Mouse (Mus musculus) spleen, embryonic (tissue): ENCODE measurements around the gene Ptpn18.
"Not testable (repeated sequence)": the region's sequence is repeated elsewhere in the genome, so short reads cannot be mapped to it uniquely, and the experiment has no call there.

Source experiments
- CTCF ChIA-PET: fragments of 350-600 bp; sonication (Branson Sonifier 250); formaldehyde crosslinking; loops from one replicate; lab custom pipeline; 2022; lab: Charles Lee

The Ptpn18 gene

DNA sequence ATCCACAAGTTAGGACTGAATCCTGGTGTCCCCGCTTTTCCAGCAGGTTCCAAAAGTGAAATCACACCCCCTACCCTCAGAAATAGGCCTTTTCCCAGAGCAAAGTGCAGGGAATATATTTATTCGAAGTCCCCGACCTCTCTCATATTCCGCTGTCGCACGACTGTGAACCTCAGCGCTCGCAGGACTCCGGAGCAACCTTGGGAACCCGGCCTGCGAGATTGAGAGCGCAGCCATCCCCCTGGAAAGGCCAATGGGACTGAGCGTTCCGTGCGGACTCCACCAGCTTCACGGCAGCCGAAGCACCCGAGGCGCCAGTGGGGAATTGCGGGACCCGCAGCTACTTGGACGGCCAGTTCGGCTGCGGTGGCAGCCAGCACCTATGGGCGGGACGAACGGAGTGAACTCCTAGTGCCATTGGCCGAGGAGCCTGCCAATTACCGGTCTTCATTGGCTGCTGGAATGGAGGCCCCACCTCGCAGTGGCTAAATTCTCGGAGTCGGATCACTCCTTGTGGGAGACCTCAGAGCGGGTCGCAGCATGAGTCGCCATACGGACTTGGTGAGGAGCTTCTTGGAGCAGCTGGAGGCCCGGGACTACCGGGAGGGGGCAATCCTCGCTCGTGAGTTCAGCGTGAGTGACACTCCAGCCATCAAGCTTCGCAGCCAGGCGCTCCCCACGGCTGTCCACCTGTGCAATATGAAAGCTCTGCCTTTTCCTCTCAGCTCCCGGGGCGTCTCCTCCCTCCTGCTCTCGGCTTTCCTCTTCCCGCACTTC, at the start of gene Ptpn18:
Ptpn18 (plus strand) TSS at position 479 of the 777 bp plus-strand sequence.
- CTCF ChIA-PET: interaction anchor here (0.6 to 0.7 kb wide), 2 partner anchors 25 to 1314 kb away, joined by 4 to 14 read pairs; no protein-coding TSS in a partner anchor

DNA sequence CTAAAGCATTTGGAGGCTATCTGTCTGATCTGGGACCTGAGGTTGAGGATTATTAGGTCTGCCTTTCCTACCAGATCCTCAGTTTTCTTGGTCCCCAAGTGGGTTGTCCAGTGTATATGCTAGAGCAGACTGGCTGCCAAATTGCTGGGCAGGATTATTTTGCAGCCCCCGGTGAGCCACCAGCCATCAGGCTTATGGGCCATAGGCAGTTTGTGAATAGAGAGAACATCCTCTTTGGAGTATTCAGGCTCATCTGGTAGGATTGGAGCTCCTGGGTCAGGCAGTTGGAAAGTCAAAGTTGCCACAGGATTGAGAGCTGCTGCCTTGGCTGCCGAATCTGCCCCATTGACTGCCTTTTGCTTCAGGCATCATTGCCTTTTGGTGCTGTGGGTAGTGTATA, 31.1 kb upstream of the Ptpn18 start:
- CTCF ChIA-PET: no interaction called here

DNA sequence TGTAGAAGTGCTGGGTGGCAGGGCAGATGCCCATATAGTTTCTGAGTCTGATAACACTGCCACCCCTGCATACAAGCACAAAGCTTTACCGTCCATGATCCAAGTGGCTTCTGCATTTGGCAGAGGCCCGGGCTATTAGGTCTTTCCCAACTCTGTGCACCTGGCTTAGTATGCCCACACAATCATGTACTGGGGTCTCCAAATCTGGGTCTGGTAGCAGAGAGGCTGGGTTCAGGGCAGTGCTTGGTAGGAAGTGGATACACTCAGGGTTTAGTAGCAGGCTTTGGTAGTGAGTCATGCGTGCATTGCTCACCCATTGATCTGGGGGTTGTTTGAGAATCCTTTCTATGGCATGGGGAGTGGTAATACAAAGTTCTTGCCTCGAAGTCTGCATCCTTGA, 30.3 kb upstream of the Ptpn18 start:
- CTCF ChIA-PET: no interaction called here

DNA sequence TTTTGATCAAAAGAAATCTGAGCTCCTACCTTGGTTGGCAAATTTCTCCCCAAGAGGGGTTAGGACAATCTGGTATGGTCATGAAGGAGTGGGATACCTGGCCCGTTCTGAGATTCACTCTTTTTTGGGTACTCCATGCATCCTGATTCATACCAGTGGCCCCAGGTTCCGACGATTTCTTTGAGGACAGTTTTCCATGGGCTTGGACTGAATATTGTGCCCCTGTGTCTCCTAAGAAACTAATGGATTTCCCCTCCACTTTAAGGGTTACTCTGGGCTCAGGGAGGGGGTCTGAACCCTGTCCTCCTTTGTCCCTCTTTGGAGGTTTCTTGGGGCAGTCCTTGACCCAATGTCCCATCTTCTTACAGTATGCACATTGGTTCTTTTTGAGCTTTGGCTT, 28.6 kb upstream of the Ptpn18 start:
- CTCF ChIA-PET: no interaction called here

DNA sequence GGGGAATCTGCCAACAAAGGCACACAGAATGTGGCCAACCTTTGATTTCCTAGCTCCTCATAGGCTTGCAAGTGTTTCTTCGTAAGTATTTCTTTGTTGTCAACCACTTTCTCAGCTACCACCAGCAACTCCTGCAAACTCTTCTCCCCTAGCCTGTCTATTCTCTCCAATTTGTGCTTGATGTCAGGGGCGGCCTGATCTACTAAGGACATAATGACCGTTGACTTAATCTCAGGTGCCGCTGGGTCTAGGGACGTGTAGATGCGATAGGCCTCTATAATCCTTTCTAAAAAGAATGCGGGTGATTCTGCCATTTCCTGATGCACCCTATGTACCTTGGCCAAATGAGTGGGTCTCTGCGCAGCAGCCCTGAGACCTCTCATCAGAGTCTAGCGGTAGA, 28.1 kb upstream of the Ptpn18 start:
- CTCF ChIA-PET: no interaction called here

DNA sequence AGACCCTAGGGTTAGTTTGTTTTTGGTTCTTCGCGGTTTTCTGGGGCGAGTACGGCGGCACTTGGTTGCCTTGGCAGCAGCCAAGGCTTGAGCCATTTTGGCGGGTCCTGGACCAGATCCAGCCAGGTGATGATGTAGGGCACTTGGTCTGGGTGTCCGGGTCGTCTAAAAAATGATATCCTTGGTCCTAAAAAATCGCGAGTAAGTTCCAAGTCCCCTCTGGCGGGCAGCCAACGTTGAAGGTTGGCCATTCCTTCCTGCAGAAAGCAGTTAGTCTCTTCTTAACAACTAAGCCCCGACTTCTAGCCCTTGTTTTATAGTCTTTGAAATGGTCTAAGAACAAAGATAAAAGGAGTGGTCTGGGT, 27.2 kb upstream of the Ptpn18 start:
- CTCF ChIA-PET: no interaction called here

- CTCF ChIA-PET: no interaction called here
Observed at GRCm38 (mm10) chr1:34432776-34433481, 26.6 kb upstream of the Ptpn18 start.

DNA sequence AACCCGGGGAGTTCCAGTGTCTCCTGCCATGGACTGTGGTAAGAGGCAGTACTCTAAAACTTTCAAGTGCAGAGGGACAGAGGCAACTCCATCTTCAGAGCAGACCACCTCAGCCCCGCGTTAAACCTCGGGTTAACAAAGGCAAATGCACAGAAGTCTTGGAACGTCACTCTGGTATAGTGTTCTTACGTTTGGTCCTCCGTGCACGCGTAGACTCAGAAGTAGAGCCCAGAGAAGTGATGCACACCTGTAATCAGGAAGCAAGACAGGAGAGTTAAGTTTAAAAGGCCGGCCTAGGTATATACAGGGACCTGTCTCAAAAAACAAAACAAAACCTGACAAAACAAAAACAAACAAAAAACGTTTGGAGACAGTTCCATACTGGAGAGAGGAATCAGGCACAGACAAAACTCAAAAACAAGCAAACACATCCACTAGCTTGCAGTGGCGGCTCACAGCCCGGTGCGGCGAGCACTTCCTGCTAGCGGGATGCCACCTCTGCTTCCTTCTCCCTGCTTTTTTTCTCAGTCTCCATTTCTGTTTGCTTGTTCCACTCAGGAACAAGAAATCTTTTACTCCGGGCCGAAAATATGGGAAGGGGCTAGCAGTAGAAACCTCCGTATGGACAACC, 25.6 kb upstream of the Ptpn18 start:
- CTCF ChIA-PET: interaction anchor here (0.5 to 0.7 kb wide), 3 partner anchors 25 to 1329 kb away, joined by 3 to 14 read pairs (median 5); no protein-coding TSS in a partner anchor

- CTCF ChIA-PET: interaction anchor here (0.5 kb wide), 2 partner anchors 24 to 1330 kb away, joined by 3 to 14 read pairs; no protein-coding TSS in a partner anchor
Observed at GRCm38 (mm10) chr1:34434660-34435160, 24.9 kb upstream of the Ptpn18 start.

DNA sequence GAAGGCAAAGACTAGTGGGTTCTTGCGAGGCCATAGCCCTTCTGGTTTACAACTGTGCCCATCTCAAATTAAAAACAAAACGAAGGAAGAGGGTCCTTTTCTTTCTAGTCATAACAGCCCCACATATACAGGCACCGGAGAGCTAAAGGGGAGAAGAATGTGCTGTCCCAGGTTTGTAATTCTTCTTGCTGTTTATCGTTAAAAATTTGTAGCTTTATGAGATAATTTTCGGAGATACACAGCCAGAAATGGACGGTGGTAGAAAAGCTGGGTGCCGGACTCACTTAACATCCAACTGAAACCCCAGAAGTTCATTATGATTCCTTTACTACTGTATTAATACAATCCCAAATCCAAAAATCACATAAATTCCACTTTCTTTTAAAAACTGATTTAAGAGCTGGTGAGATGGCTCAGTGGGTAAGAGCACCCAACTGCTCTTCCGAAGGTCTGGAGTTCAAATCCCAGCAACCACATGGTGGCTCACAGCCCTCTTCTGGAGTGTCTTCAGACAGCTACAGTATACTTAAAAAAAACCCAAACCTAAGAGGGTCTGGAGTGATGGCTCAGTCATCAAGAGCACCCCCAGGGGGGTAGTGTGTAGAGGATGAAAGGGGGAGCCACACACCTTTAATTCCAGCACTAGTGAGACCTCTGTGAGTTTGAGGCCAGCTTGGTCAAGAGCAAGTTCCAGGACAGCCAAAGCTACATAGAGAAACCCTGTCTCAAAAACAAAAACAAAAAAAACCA, 24.0 kb upstream of the Ptpn18 start:
- CTCF ChIA-PET: interaction anchor here (1.1 kb wide), 1 partner anchor 21 kb away, joined by 3 read pairs; no protein-coding TSS in a partner anchor

DNA sequence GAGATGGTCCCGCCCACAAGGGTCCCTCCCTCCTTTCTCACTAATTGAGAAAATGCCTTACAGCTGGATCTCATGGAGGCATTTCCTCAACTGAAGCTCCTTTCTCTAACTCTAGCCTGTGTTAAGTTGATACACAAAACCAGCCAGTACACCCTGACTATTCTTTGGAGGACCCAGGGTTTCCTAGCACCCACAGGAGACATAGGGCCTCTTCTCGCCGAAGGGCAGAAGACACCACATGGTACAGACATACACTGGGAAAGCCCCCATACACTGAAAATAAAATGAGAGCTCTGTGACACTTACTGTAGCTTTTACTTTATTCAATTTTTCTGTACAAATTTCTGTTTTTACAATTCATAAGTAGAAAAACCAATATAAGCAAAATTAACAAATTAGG, 23.2 kb upstream of the Ptpn18 start:
- CTCF ChIA-PET: interaction anchor here (1.1 kb wide), 1 partner anchor 20 kb away, joined by 3 read pairs; no protein-coding TSS in a partner anchor

DNA sequence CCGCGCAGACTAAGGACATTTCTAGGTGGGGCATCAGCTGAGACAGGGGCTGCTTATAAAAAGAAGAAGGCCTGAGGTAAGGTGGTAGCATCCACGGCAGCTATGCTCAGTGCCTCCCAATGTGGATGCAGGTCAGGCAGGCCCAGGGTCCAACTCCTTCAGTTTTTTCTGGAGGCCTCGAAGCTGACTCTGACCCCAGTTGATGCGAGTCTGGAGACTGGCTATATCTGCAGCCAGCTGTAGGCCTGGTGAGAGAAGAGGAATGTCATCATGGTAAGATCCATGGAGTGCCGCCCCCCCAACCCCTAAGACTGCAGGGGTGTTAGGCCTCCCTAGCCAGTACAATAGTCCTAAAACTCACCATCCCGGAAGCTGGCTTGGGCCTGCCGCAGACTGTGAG, 22.2 kb upstream of the Ptpn18 start:
- CTCF ChIA-PET: not testable (repeated sequence)

DNA sequence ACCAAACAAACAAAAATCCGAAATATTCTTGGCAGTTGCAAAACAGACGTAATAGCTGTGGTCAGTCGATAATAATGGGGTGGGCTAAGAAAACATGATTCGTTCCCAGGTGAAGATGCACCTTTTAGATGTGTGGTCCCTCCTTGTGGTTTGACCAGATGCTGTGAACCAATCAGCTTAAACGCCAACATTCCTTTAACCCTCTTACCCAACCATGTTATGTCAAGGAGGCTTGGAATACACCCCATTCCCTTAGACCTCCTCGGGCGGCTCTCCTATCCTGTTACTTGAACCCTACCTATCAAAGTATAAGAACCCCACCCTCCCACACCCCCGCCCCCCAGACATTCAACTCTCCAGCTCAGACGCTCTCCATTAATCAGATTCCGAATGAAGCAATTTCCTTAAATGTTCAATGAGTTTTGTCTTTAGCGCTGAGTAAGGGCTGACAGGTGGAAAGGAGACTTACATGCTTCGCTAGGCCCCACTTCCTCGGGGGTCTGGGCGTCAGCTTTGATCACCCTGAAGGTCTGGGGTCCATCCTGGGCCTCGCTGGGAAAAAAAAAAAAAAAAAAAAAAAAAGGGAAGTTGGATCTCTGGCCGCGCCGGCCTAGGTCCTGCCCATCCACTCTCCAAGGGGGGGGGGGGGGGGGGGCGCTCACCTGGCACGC, 21.0 kb upstream of the Ptpn18 start:
- CTCF ChIA-PET: interaction anchor here (0.6 kb wide), 3 partner anchors 25 to 391 kb away, joined by 3 to 8 read pairs (median 3); no protein-coding TSS in a partner anchor

DNA sequence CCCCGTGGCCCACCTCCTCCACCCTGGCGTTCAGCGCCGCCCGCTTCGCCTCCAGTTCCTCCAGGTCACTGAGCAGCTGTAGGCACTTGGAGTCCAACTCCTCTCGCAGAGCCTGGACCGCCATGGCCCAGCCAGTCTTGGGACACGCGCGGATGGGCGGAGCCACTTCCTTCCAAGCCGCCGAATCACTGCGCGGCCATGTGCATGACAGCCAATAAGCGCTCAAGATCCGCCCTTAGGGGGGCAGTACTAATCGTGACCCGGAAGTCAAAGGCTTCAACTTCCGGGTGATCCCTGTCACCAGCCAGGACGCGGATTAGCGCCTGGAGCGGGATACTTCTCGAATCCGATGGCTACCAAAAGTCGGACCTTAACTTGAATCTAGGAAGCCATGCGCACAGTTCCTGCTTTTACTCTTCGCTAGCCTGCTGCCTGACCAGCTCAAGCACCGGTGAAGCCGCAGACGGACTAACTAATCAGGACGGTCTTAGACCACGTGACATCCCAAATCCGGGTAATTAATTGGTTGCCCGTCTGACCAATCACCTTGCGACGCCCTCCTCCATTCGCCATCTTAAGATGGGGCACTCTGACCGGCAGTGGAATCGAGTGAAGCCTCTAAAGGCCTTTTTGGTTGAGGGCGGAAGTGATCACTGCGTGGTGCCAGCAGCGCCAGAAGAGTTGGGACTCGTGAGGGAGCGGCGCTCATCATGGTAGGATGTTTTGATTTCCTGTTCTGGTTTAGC, 20.2 kb upstream of the Ptpn18 start, which contains the start of the genes Ccdc115 and Imp4:
Ccdc115 (minus strand) TSS at position 458 of the 746 bp plus-strand sequence.
Imp4 (plus strand) TSS at position 637 of the 746 bp plus-strand sequence.
- CTCF ChIA-PET: interaction anchor here (0.6 kb wide), 1 partner anchor 24 kb away, joined by 3 read pairs; no protein-coding TSS in a partner anchor

DNA sequence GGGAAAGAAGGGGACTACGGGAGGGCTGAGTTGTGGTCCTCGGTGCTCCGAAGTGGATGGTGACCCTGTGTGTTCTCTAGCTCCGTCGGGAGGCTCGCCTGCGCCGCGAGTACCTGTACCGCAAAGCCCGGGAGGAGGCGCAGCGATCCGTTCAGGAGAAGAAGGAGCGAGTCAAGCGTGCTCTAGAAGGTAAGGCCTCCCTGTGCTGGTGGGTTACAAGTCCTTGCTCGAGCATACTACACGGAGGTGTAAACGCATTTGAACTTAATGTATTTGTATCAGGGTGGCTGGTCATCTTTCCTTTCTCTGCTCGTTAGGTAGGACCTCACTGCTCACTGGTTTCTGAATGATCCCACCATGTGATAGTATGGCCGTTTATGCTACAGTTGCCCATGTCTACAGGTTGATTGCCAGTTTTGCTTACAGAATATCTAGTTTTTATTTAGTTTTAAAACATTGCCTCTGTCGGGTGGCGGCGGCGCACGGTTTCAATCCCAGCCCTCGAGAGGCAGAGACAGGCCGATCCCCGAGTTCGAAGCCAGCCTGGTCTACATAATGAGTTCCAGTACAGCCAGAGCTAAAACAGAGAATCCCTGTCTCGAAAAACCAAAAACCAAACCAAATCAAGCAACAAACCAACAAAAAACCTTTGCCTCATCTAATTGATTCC, 19.5 kb upstream of the Ptpn18 start:
- CTCF ChIA-PET: no interaction called here

GRCm38 (mm10) chr1:34443124-34443523, 16.4 kb upstream of the Ptpn18 start:
- CTCF ChIA-PET: no interaction called here

- CTCF ChIA-PET: interaction anchor here (0.7 kb wide), 1 partner anchor 24 kb away, joined by 14 read pairs; no protein-coding TSS in a partner anchor
Observed at GRCm38 (mm10) chr1:34458431-34458830, 1.1 kb upstream of the Ptpn18 start.

DNA sequence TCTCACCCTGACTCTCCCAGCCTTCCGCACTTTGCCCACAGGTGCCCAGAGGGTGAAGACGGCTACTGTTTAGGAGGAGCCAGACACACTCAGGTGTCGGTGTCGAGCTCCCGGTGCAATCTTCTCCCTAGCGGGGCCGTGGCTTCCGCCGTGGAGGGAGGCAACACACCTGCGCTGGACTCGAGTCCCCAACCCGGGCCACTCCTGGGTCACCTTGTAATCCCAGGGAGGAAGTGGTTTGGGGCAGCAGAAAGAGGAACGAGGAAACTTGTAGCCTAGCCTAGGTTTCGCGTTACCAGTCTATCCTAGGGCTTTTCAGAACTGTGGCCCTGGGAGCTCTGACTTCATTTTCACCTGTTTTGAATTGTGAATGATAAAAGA, 489 bp downstream of the Ptpn18 start:
- CTCF ChIA-PET: no interaction called here

- CTCF ChIA-PET: interaction anchor here (0.6 kb wide), 1 partner anchor 27 kb away, joined by 3 read pairs; no protein-coding TSS in a partner anchor
Observed at GRCm38 (mm10) chr1:34462766-34463165, 3.2 kb downstream of the Ptpn18 start.
